Mouse (Mus musculus) stomach, embryonic 14.5 days (tissue): Measurements from ENCODE around the gene Fam114a2. TPM values are rescaled to one million over a fixed set of nuclear protein-coding genes. Genes with fewer than 3 reads are reported as not detected.
A peak's percentile ranks its signal among the peaks of the same experiment; 100 is the strongest.

ENCODE experiments used
- ATAC-seq: fragments of 200-750 bp; cut with Nextera tagmentation; 2 replicates; pipeline ENCODE4 v1.8.0; 2017; ENCODE audit warnings: low read depth, moderate TSS enrichment; ENCODE audit not compliant: insufficient number of reproducible peaks, insufficient read depth, low FRiP score
- H3K27ac ChIP-seq: fragments of 300-500 bp; sonication (generic); 2 replicates; pipeline ENCODE4 v1.5.1; 2014; ENCODE audit warnings: mild to moderate bottlenecking, low read length, moderate library complexity, mixed read lengths
- H3K27me3 ChIP-seq: fragments of 300-500 bp; sonication (generic); 2 replicates; pipeline ENCODE4 v1.6.1; 2014; ENCODE audit warnings: low read length, control low read depth, mixed read lengths; ENCODE audit not compliant: control insufficient read depth, insufficient read depth
- H3K36me3 ChIP-seq: fragments of 300-500 bp; sonication (generic); 2 replicates; pipeline ENCODE4 v1.6.1; 2014; ENCODE audit warnings: mild to moderate bottlenecking, control low read depth, low read length, moderate library complexity, mixed read lengths; ENCODE audit not compliant: control insufficient read depth, insufficient read depth
- H3K4me1 ChIP-seq: fragments of 300-500 bp; sonication (generic); 2 replicates; pipeline ENCODE4 v1.6.1; 2014; ENCODE audit warnings: low read length, control low read depth, mixed read lengths; ENCODE audit not compliant: control insufficient read depth, insufficient read depth
- H3K4me2 ChIP-seq: fragments of 300-500 bp; sonication (generic); replicated peaks from 2 replicates; pipeline ENCODE4 v1.6.1; 2014; ENCODE audit warnings: low read depth, low read length, control low read depth
- H3K4me3 ChIP-seq: fragments of 300-500 bp; sonication (generic); 2 replicates; pipeline ENCODE4 v1.5.1; 2014; ENCODE audit warnings: low read depth, low read length, control low read depth
- H3K9ac ChIP-seq: fragments of 300-500 bp; sonication (generic); replicated peaks from 2 replicates; pipeline ENCODE4 v1.6.1; 2014; ENCODE audit warnings: low read depth, mild to moderate bottlenecking, control low read depth, low read length, moderate library complexity, mixed read lengths
- H3K9me3 ChIP-seq: fragments of 300-500 bp; sonication (generic); 2 replicates; pipeline ENCODE4 v1.6.1; 2016; ENCODE audit warnings: low read depth, low read length, control low read depth; ENCODE audit not compliant: control insufficient read depth
- WGBS: fragments of 180-500 bp; shearing (Covaris S2); extraction: QIAGEN DNeasy Blood & Tissue Kit; methylation state at CpG from one replicate; pipeline ENCODE4 v1.1.7; 2014; 5-methylcytosine and 5-hydroxymethylcytosine counted together
- polyA plus RNA-seq: library from polyadenylated mRNA; unstranded; fragments of >200 nt; fragmentation: Nextera tagmentation; extraction: Ambion mirVana; gene quantifications from 2 replicates; pipeline ENCODE4 v1.2.1, GENCODE M21; 2014

Gene Fam114a2
- polyA plus RNA-seq, 1 experiment from 2014 or later = 60.1 TPM

- 79% methylated on average over 7 of the region's 7 CpGs for WGBS
- no peak overlapping the region for H3K27ac ChIP-seq
- no peaks in the 10 kb centered on the region for H3K27me3 ChIP-seq
- no peak for ATAC-seq
- H3K4me1 ChIP-seq = no peaks in the 10 kb centered on the region
- H3K9me3 ChIP-seq = no peaks in the 10 kb centered on the region; the same call in 1 of the 2 replicates
- H3K9ac ChIP-seq = no peak overlapping the region
- no peaks in the 10 kb centered on the region for H3K36me3 ChIP-seq
- no peak overlapping the region for H3K4me2 ChIP-seq
- H3K4me3 ChIP-seq = no peak overlapping the region
Measured at GRCm38 (mm10) chr11:57470979-57471378, 47.4 kb downstream of the Fam114a2 start.

GRCm38 (mm10) chr11:57470056-57470455 is 48.4 kb downstream of the Fam114a2 start:
- Histone ChIP-seq H3K36me3 (no peaks in the 10 kb centered on the region), H3K27ac (no peak overlapping the region), H3K9ac (no peak overlapping the region), H3K4me2 (no peak overlapping the region), H3K9me3 (no peaks in the 10 kb centered on the region; the same call in 1 of the 2 replicates), H3K4me3 (no peak overlapping the region), H3K27me3 (no peaks in the 10 kb centered on the region), H3K4me1 (no peaks in the 10 kb centered on the region)
- WGBS = 52% methylated on average over 6 of the region's 6 CpGs
- no peak for ATAC-seq

- WGBS = 74% methylated on average over 4 of the region's 4 CpGs
Measured at GRCm38 (mm10) chr11:57468706-57469105, 49.7 kb downstream of the Fam114a2 start.

GRCm38 (mm10) chr11:57467159-57468110 is 51.0 kb downstream of the Fam114a2 start:
- peak; percentile 61; the same call in 1 of the 2 replicates for ATAC-seq
- H3K4me3 ChIP-seq = no peak overlapping the region
- H3K4me2 ChIP-seq = no peak overlapping the region
- H3K9ac ChIP-seq = no peak overlapping the region
- no peaks in the 10 kb centered on the region for H3K27me3 ChIP-seq
- 55% methylated on average over 23 of the region's 23 CpGs for WGBS
- no peak overlapping the region for H3K27ac ChIP-seq
- H3K9me3 ChIP-seq = no peaks in the 10 kb centered on the region; the same call in 1 of the 2 replicates
- H3K4me1 ChIP-seq = no peaks in the 10 kb centered on the region
- no peaks in the 10 kb centered on the region for H3K36me3 ChIP-seq

More at GRCm38 (mm10) chr11:57468706-57469105, 49.7 kb downstream of the Fam114a2 start:
- Histone ChIP-seq H3K4me3 (no peak overlapping the region), H3K4me1 (no peaks in the 10 kb centered on the region), H3K36me3 (no peaks in the 10 kb centered on the region), H3K27ac (no peak overlapping the region), H3K9ac (no peak overlapping the region), H3K4me2 (no peak overlapping the region), H3K9me3 (no peaks in the 10 kb centered on the region; the same call in 1 of the 2 replicates), H3K27me3 (no peaks in the 10 kb centered on the region)
- ATAC-seq = no peak

GRCm38 (mm10) chr11:57465844-57466243 is 52.6 kb downstream of the Fam114a2 start:
- WGBS = 81% methylated on average over 3 of the region's 3 CpGs
- no peaks in the 10 kb centered on the region for H3K36me3 ChIP-seq
- no peak overlapping the region for H3K9ac ChIP-seq
- no peak overlapping the region for H3K27ac ChIP-seq
- no peaks in the 10 kb centered on the region for H3K27me3 ChIP-seq
- no peak overlapping the region for H3K4me3 ChIP-seq
- no peak overlapping the region for H3K4me2 ChIP-seq
- no peaks in the 10 kb centered on the region; the same call in 1 of the 2 replicates for H3K9me3 ChIP-seq
- H3K4me1 ChIP-seq = no peaks in the 10 kb centered on the region
- no peak for ATAC-seq

GRCm38 (mm10) chr11:57465025-57465424 is 53.4 kb downstream of the Fam114a2 start:
- Histone ChIP-seq H3K27me3 (no peaks in the 10 kb centered on the region), H3K4me3 (no peak overlapping the region), H3K9me3 (no peaks in the 10 kb centered on the region; the same call in 1 of the 2 replicates), H3K27ac (no peak overlapping the region), H3K36me3 (no peaks in the 10 kb centered on the region), H3K4me2 (no peak overlapping the region), H3K4me1 (no peaks in the 10 kb centered on the region), H3K9ac (no peak overlapping the region)
- WGBS = 47% methylated on average over 8 of the region's 8 CpGs
- no peak for ATAC-seq

- Histone ChIP-seq H3K4me2 (no peak overlapping the region), H3K27ac (no peak overlapping the region), H3K9ac (no peak overlapping the region), H3K27me3 (no peaks in the 10 kb centered on the region), H3K4me3 (no peak overlapping the region), H3K9me3 (no peaks in the 10 kb centered on the region), H3K36me3 (no peaks in the 10 kb centered on the region), H3K4me1 (no peaks in the 10 kb centered on the region)
- 69% methylated on average over 6 of the region's 6 CpGs for WGBS
- ATAC-seq = no peak
Measured at GRCm38 (mm10) chr11:57459759-57460158, 58.7 kb downstream of the Fam114a2 start.

- 46% methylated on average over 5 of the region's 5 CpGs for WGBS
- H3K36me3 ChIP-seq = no peaks in the 10 kb centered on the region
- H3K9ac ChIP-seq = no peak overlapping the region
- H3K27me3 ChIP-seq = no peaks in the 10 kb centered on the region
- no peak overlapping the region for H3K4me3 ChIP-seq
- no peak for ATAC-seq
- H3K4me2 ChIP-seq = no peak overlapping the region
- H3K4me1 ChIP-seq = no peaks in the 10 kb centered on the region
- H3K9me3 ChIP-seq = no peaks in the 10 kb centered on the region
- H3K27ac ChIP-seq = no peak overlapping the region
Measured at GRCm38 (mm10) chr11:57454421-57454820, 64.0 kb downstream of the Fam114a2 start.
